Mouse (Mus musculus) CH12.LX (cell line): ENCODE data around the gene Ino80d. TPM values are rescaled to one million over a fixed set of nuclear protein-coding genes. Genes with fewer than 3 reads are reported as not detected.

Experiments used
- DNase-seq: peaks from one replicate; pipeline ENCODE4 v3.0.0-alpha.2; 2013; ENCODE audit errors: extremely low read depth
- H3K27ac ChIP-seq: 2 replicates; pipeline ENCODE4 v1.5.1; 2012; ENCODE audit warnings: low read depth, mild to moderate bottlenecking, control low read depth, moderate library complexity; ENCODE audit not compliant: insufficient read depth
- H3K27me3 ChIP-seq: replicated peaks from 2 replicates; pipeline ENCODE3; 2012; ENCODE audit warnings: inconsistent platforms
- H3K36me3 ChIP-seq, 2 experiments: replicated peaks in 1 of 2; 2 replicates each; pipeline versions ENCODE3 to v1.6.1; 2012; ENCODE audit warnings: inconsistent platforms in 1 of 2, low read length in 1 of 2, mild to moderate bottlenecking in 1 of 2, mixed read lengths in 1 of 2, moderate library complexity in 1 of 2; ENCODE audit not compliant: control insufficient read depth in 1 of 2, insufficient read depth in 1 of 2
- H3K4me1 ChIP-seq, 2 experiments: 2 replicates each; pipeline ENCODE4 v1.6.1; 2012; ENCODE audit warnings: inconsistent platforms in 1 of 2, moderate library complexity in 1 of 2; ENCODE audit not compliant: insufficient read depth in 2 of 2, control insufficient read depth in 1 of 2
- H3K4me2 ChIP-seq: 2 replicates; pipeline ENCODE4 v1.6.1; 2012; ENCODE audit warnings: low read depth, mild to moderate bottlenecking, control low read depth; ENCODE audit not compliant: poor library complexity, insufficient read depth, severe bottlenecking
- H3K4me3 ChIP-seq, 3 experiments: fragments of 150-350 bp in 1 of 3; sonication (generic) in 1 of 3; replicated peaks in 1 of 3; 2 replicates each; pipeline versions ENCODE3 to v1.5.1; 2011 to 2012; ENCODE audit warnings: low read depth in 2 of 3, low read length in 2 of 3, mild to moderate bottlenecking in 2 of 3, moderate library complexity in 2 of 3, control low read depth in 1 of 3, improper control_type of control experiment in 1 of 3, inconsistent platforms in 1 of 3, mixed read lengths in 1 of 3; ENCODE audit not compliant: poor library complexity in 1 of 3
- H3K79me2 ChIP-seq: replicated peaks from 2 replicates; pipeline ENCODE4 v1.6.1; 2012; ENCODE audit warnings: mild to moderate bottlenecking, moderate library complexity; ENCODE audit not compliant: control insufficient read depth, poor library complexity, insufficient read depth, severe bottlenecking; ENCODE audit errors: extremely low read depth
- H3K9ac ChIP-seq: 2 replicates; pipeline ENCODE4 v1.6.1; 2012; ENCODE audit warnings: low read depth, mild to moderate bottlenecking, control low read depth, moderate library complexity; ENCODE audit not compliant: insufficient read depth
- H3K9me3 ChIP-seq: replicated peaks from 2 replicates; pipeline ENCODE3; 2012; ENCODE audit warnings: low read length, inconsistent platforms, mixed read lengths
- BHLHE40 ChIP-seq: IDR thresholded peaks from 2 replicates; pipeline ENCODE4 v1.6.1; 2011; ENCODE audit warnings: mild to moderate bottlenecking, low read depth, low read length, improper control_type of control experiment
- CHD1 ChIP-seq: IDR thresholded peaks from 2 replicates; pipeline ENCODE4 v1.6.1; 2012; ENCODE audit warnings: low read depth, low read length, improper control_type of control experiment, inconsistent platforms
- CHD2 ChIP-seq: IDR thresholded peaks from 2 replicates; pipeline ENCODE4 v1.6.1; 2011; ENCODE audit warnings: low read length, improper control_type of control experiment
- CTCF ChIP-seq, 2 experiments: IDR thresholded peaks in 1 of 2; conservative IDR thresholded peaks in 1 of 2; 2 replicates each; pipeline ENCODE4 v1.5.1; 2011 to 2012; ENCODE audit warnings: low read depth in 2 of 2, low read length in 2 of 2, improper control_type of control experiment in 1 of 2, inconsistent platforms in 1 of 2, mild to moderate bottlenecking in 1 of 2, moderate library complexity in 1 of 2
- E2F4 ChIP-seq: IDR thresholded peaks from 2 replicates; pipeline ENCODE4 v1.6.1; 2011; ENCODE audit warnings: low read depth, low read length, improper control_type of control experiment; ENCODE audit not compliant: insufficient replicate concordance
- ETS1 ChIP-seq: conservative IDR thresholded peaks from 2 replicates; pipeline ENCODE4 v1.6.1; 2012; ENCODE audit warnings: low read depth, mild to moderate bottlenecking, inconsistent platforms, low read length, improper control_type of control experiment, moderate library complexity
- GABPA ChIP-seq: IDR thresholded peaks from 2 replicates; pipeline ENCODE4 v1.6.1; 2012; ENCODE audit warnings: low read depth, low read length, improper control_type of control experiment, inconsistent platforms; ENCODE audit not compliant: insufficient replicate concordance
- HCFC1 ChIP-seq: IDR thresholded peaks from 2 replicates; pipeline ENCODE4 v1.6.1; 2012; ENCODE audit warnings: low read depth, mild to moderate bottlenecking, inconsistent platforms, low read length, improper control_type of control experiment
- JUN ChIP-seq: IDR thresholded peaks from 2 replicates; pipeline ENCODE4 v1.6.1; 2011; ENCODE audit warnings: low read depth, mild to moderate bottlenecking, low read length, improper control_type of control experiment, moderate library complexity; ENCODE audit not compliant: insufficient read depth
- JUND ChIP-seq: conservative IDR thresholded peaks from 2 replicates; pipeline ENCODE4 v1.6.1; 2011; ENCODE audit warnings: low read depth, low read length, improper control_type of control experiment
- KAT2A ChIP-seq: IDR thresholded peaks from 2 replicates; pipeline ENCODE4 v1.6.1; 2012; ENCODE audit warnings: low read length, improper control_type of control experiment, inconsistent platforms; ENCODE audit not compliant: insufficient replicate concordance
- MAFK ChIP-seq: IDR thresholded peaks from 2 replicates; pipeline ENCODE4 v1.6.1; 2011; ENCODE audit warnings: low read length, improper control_type of control experiment; ENCODE audit not compliant: insufficient replicate concordance
- MEF2A ChIP-seq: IDR thresholded peaks from 2 replicates; pipeline ENCODE4 v1.6.1; 2014; ENCODE audit warnings: low read depth, mild to moderate bottlenecking, inconsistent platforms, low read length, improper control_type of control experiment, borderline replicate concordance
- MXI1 ChIP-seq: IDR thresholded peaks from 2 replicates; pipeline ENCODE4 v1.6.1; 2011; ENCODE audit warnings: mild to moderate bottlenecking, low read depth, low read length, improper control_type of control experiment
- MYC ChIP-seq: IDR thresholded peaks from 2 replicates; pipeline ENCODE4 v1.6.1; 2011; ENCODE audit warnings: low read depth, mild to moderate bottlenecking, improper control_type of control experiment, low read length
- NELFE ChIP-seq: IDR thresholded peaks from 2 replicates; pipeline ENCODE4 v1.6.1; 2011; ENCODE audit warnings: low read depth, low read length, improper control_type of control experiment
- NRF1 ChIP-seq: IDR thresholded peaks from 2 replicates; pipeline ENCODE4 v1.6.1; 2014; ENCODE audit warnings: low read depth, mild to moderate bottlenecking, inconsistent platforms, low read length, improper control_type of control experiment, moderate library complexity
- PAX5 ChIP-seq: IDR thresholded peaks from 2 replicates; pipeline ENCODE4 v1.6.1; 2012; ENCODE audit warnings: low read length, inconsistent platforms, mixed read lengths
- POLR2A ChIP-seq: IDR thresholded peaks from 2 replicates; pipeline ENCODE4 v1.6.1; 2011; ENCODE audit warnings: low read depth, mild to moderate bottlenecking, improper control_type of control experiment, low read length
- POLR2AphosphoS2 ChIP-seq: IDR thresholded peaks from 2 replicates; pipeline ENCODE4 v1.6.1; 2011; ENCODE audit warnings: low read depth, low read length, improper control_type of control experiment
- RAD21 ChIP-seq: IDR thresholded peaks from 2 replicates; pipeline ENCODE4 v1.6.1; 2011; ENCODE audit warnings: low read depth, mild to moderate bottlenecking, low read length, improper control_type of control experiment, moderate library complexity
- RCOR1 ChIP-seq: conservative IDR thresholded peaks from 2 replicates; pipeline ENCODE4 v1.6.1; 2012; ENCODE audit warnings: low read depth, mild to moderate bottlenecking, inconsistent platforms, low read length, improper control_type of control experiment
- TCF12 ChIP-seq: IDR thresholded peaks from 2 replicates; pipeline ENCODE4 v1.6.1; 2014; ENCODE audit warnings: low read depth, mild to moderate bottlenecking, inconsistent platforms, low read length, improper control_type of control experiment
- USF1 ChIP-seq: IDR thresholded peaks from 2 replicates; pipeline ENCODE4 v1.6.1; 2014; ENCODE audit warnings: low read depth, mild to moderate bottlenecking, inconsistent platforms, low read length, improper control_type of control experiment
- USF2 ChIP-seq: conservative IDR thresholded peaks from 2 replicates; pipeline ENCODE4 v1.6.1; 2011; ENCODE audit warnings: low read depth, low read length, improper control_type of control experiment
- ZC3H11A ChIP-seq: IDR thresholded peaks from 2 replicates; pipeline ENCODE4 v1.6.1; 2012; ENCODE audit warnings: low read depth, mild to moderate bottlenecking, inconsistent platforms, low read length, improper control_type of control experiment
- ZMIZ1 ChIP-seq: IDR thresholded peaks from 2 replicates; pipeline ENCODE4 v1.6.1; 2012; ENCODE audit warnings: low read depth, mild to moderate bottlenecking, inconsistent platforms, low read length, improper control_type of control experiment
- dilution Hi-C: fragments of 300-500 bp; cut with MboI; formaldehyde crosslinking; loops from 2 replicates; pipeline ENCODE4 v1.14.3; 2020; ENCODE audit warnings: low sequenced_read_pairs; ENCODE audit not compliant: extremely low pct_unique_long_range_greater_than_20kb, extremely low pct_ligation_motif_present
- in situ Hi-C: fragments of 300-500 bp; cut with MboI; formaldehyde crosslinking; loops from 3 replicates; pipeline ENCODE4 v1.14.3; 2019; ENCODE audit warnings: low sequenced_read_pairs, low pct_ligation_motif_present, low pct_unique_long_range_greater_than_20kb, mixed read lengths
- polyA plus RNA-seq: library from polyadenylated mRNA; unstranded; fragments of >175 nt; gene quantifications from 2 replicates; pipeline ENCODE4 v1.2.1, GENCODE M21; 2012; ENCODE audit warnings: low read depth; ENCODE audit not compliant: insufficient read length
- total RNA-seq, 2 experiments: library from RNA; depleted of rRNA; stranded (reverse); fragments of 300-350 nt in 1 of 2; fragments of >200 nt in 1 of 2; gene quantifications; 2 replicates each; pipeline ENCODE4 v1.2.3; 2012 to 2014

The Ino80d gene
- total and polyA plus RNA-seq, 3 experiments, result 4.5 to 5.8 (median 4.6) TPM

GRCm38 (mm10) chr1:63088614-63089013 lies 25.9 kb downstream of the Ino80d start:
- Histone ChIP-seq H3K79me2 (peaks cover 4% of the 10 kb centered on the region), H3K4me3 (no peak overlapping the region), H3K9ac (no peak overlapping the region), H3K4me1 (no peaks in the 10 kb centered on the region), H3K4me2 (no peak overlapping the region), H3K27me3 (no peaks in the 10 kb centered on the region), H3K27ac (no peak overlapping the region), H3K36me3 (peaks cover 58 to 79% of the 10 kb centered on the region in 2 experiments), H3K9me3 (no peaks in the 10 kb centered on the region)
- DNase-seq, result no peak
- in situ Hi-C loops (no loop called here), dilution Hi-C loops (no loop called here)
- TF ChIP-seq GABPA, result no peak
- TF ChIP-seq CTCF (conservative IDR thresholded peaks at IDR 0.05 in 1 of 2, IDR thresholded peaks at IDR 0.05 in 1 of 2; ENCODE audit: low read depth in 2 of 2, low read length in 2 of 2), result peak in 1 of 2 experiments; percentile 45; a peak in 2 of 4 replicates

- peaks cover 48 to 79% of the 10 kb centered on the region in 2 experiments for H3K36me3 ChIP-seq
- no peak overlapping the region for H3K9ac ChIP-seq
- no peak for DNase-seq
- H3K4me2 ChIP-seq, result no peak overlapping the region
- no peaks in the 10 kb centered on the region for H3K9me3 ChIP-seq
- in situ Hi-C loops, result no loop called here
- H3K79me2 ChIP-seq, result peaks cover 6% of the 10 kb centered on the region
- dilution Hi-C loops, result no loop called here
- H3K27ac ChIP-seq, result no peak overlapping the region
- no peak overlapping the region for H3K4me3 ChIP-seq
- no peaks in the 10 kb centered on the region; a peak in 1 of 4 replicates for H3K4me1 ChIP-seq
- no peaks in the 10 kb centered on the region for H3K27me3 ChIP-seq
- no peak for TF ChIP-seq POLR2A
- TF ChIP-seq ZMIZ1, result no peak
- TF ChIP-seq TCF12, result no peak
- TF ChIP-seq PAX5, result no peak
- TF ChIP-seq JUN, result no peak
- no peak for TF ChIP-seq MXI1
- no peak for TF ChIP-seq KAT2A
- TF ChIP-seq HCFC1, result no peak
- no peak for TF ChIP-seq MAFK
- TF ChIP-seq MYC, result no peak
- no peak for TF ChIP-seq ETS1
These were observed 34.2 kb downstream of the Ino80d start for GRCm38 (mm10) chr1:63080277-63080676.

- no peak overlapping the region for H3K9ac ChIP-seq
- in situ Hi-C loops, result no loop called here
- TF ChIP-seq ZC3H11A (no peak), RCOR1 (no peak), BHLHE40 (no peak), NRF1 (no peak), CHD1 (no peak), MEF2A (no peak), USF1 (no peak), MYC (no peak), E2F4 (no peak), CTCF (conservative IDR thresholded peaks at IDR 0.05 in 1 of 2, IDR thresholded peaks at IDR 0.05 in 1 of 2; ENCODE audit: low read depth in 2 of 2, low read length in 2 of 2) (no peak), MAFK (no peak), JUND (no peak), TCF12 (no peak), NELFE (no peak), ETS1 (no peak), CHD2 (no peak), RAD21 (no peak), USF2 (no peak), POLR2AphosphoS2 (no peak)
- no peak overlapping the region for H3K4me2 ChIP-seq
- no peaks in the 10 kb centered on the region; a peak in 1 of 4 replicates for H3K4me1 ChIP-seq
- H3K27ac ChIP-seq, result no peak overlapping the region
- no peaks in the 10 kb centered on the region for H3K9me3 ChIP-seq
- dilution Hi-C loops, result no loop called here
- H3K27me3 ChIP-seq, result no peaks in the 10 kb centered on the region
- H3K36me3 ChIP-seq, result peaks cover 61 to 89% of the 10 kb centered on the region in 2 experiments
- H3K4me3 ChIP-seq, result no peak overlapping the region
- H3K79me2 ChIP-seq, result no peaks in the 10 kb centered on the region
- no peak for DNase-seq
These were observed 38.1 kb downstream of the Ino80d start for GRCm38 (mm10) chr1:63076383-63076782.
